ENCODE assay signal across 8 mouse cellular contexts in the genomic region with DNA sequence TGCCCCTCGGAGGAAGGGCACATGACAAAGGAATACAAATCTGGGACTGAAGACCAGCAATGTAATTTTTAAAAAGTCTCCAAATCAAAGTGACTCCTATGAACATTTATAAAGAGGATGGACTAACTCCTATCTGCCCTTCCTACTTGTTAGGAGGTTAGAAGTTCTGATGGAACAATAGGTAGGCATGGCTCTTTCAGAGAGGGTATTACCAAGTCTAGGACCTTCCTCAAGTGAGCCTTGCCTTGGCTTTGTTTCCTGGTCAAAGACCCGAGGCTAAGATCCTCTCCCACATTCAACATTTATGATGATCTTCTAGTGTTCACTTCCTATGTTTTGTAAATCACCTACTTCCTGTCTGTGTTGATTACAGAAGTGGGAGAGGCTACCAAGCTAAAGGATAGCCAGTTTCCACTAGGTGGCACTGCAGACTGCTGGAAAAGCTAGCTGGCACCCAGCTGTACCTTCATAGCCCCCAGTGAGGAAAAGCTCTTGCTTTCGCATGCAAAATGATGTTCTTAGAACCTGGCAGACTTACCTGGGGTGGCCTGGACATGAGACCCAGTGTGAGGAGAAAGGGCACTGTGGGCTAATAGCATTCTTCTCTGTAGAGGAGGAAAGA.
A peak's percentile ranks its signal among the peaks of the same experiment; 100 is the strongest.
DNase-seq lines count a peak whose midpoint lies in the region; ATAC-seq and TF ChIP-seq lines count a peak whose summit lies in the region.

No protein-coding gene starts in this region.

- DNase-seq in MN1 (ENCODE audit: low spot score): peak; percentile 62
- DNase-seq in brain, embryonic 14.5 days (ENCODE audit: low read depth): peak; percentile 82
- peak; percentile 41 for DNase-seq in forebrain, embryonic 10.5 days (ENCODE audit: extremely low spot score, low spot score)
- DNase-seq in layer of hippocampus, postnatal 14 days (ENCODE audit: low spot score in 2 of 2): peak; percentile 45 to 65
- peak; percentile 72 for DNase-seq in right cerebral cortex, postnatal 4 days

- H3K4me3 ChIP-seq in forebrain, embryonic 10.5 days: no peak overlapping the region
- H3K4me3 ChIP-seq in hindbrain, embryonic 13.5 days: no peak overlapping the region

- peak; percentile 75; the same call in 1 of the 2 replicates for TF ChIP-seq CTCF in brain, embryonic 14.5 days (IDR thresholded peaks at IDR 0.05; ENCODE audit: borderline replicate concordance, extremely low read depth, insufficient read depth, insufficient read length)

- no peaks in the 10 kb centered on the region; the same call in 1 of the 2 replicates for H3K36me3 ChIP-seq in forebrain, embryonic 10.5 days (replicated peaks)
- H3K36me3 ChIP-seq in hindbrain, embryonic 13.5 days: peaks cover 67% of the 10 kb centered on the region

- no peaks in the 10 kb centered on the region for H3K27me3 ChIP-seq in forebrain, embryonic 10.5 days (ENCODE audit: poor library complexity, severe bottlenecking)
- no peaks in the 10 kb centered on the region for H3K27me3 ChIP-seq in hindbrain, embryonic 13.5 days

- H3K9me3 ChIP-seq in forebrain, embryonic 10.5 days: no peaks in the 10 kb centered on the region
- H3K9me3 ChIP-seq in hindbrain, embryonic 13.5 days: no peaks in the 10 kb centered on the region

- H3K27ac ChIP-seq in forebrain, embryonic 10.5 days: no peak overlapping the region
- H3K27ac ChIP-seq in hindbrain, embryonic 13.5 days: no peak overlapping the region

- H3K4me1 ChIP-seq in forebrain, embryonic 10.5 days: no peaks in the 10 kb centered on the region
- H3K4me1 ChIP-seq in hindbrain, embryonic 13.5 days (replicated peaks): no peaks in the 10 kb centered on the region

- no peak for TF ChIP-seq POLR2A in brain, embryonic 14.5 days (IDR thresholded peaks at IDR 0.05; ENCODE audit: borderline replicate concordance, extremely low read depth, insufficient read depth, insufficient read length, poor library complexity, severe bottlenecking)

- no peak overlapping the region for H3K4me2 ChIP-seq in hindbrain, embryonic 13.5 days

- no peak overlapping the region for H3K9ac ChIP-seq in hindbrain, embryonic 13.5 days

- peak; percentile 61; the same call in 1 of the 2 replicates for ATAC-seq in hindbrain, embryonic 13.5 days (ENCODE audit: low FRiP score)
- ATAC-seq in megakaryocyte, adult 5-6 weeks (ENCODE audit: poor library complexity, severe bottlenecking): peak; percentile 91
- ATAC-seq in erythroid progenitor cell, adult 5-6 weeks (replicated peaks; ENCODE audit: low FRiP score, poor library complexity, severe bottlenecking): no peak

- WGBS in forebrain, embryonic 10.5 days: 57% methylated on average over 3 of the region's 3 CpGs
- 46% methylated on average over 3 of the region's 3 CpGs for WGBS in hindbrain, embryonic 13.5 days
